Mouse (Mus musculus) spleen, adult 2 months (tissue): Measurements from ENCODE around the gene Sp140.
"Not testable (repeated sequence)": the region's sequence is repeated elsewhere in the genome, so short reads cannot be mapped to it uniquely, and the experiment has no call there.

Source experiments
- CTCF ChIP-seq: fragments of 200-500 bp; IDR thresholded peaks from 2 replicates; pipeline ENCODE4 v1.5.1; 2011; ENCODE audit warnings: mild to moderate bottlenecking, inconsistent platforms; ENCODE audit not compliant: insufficient read depth, insufficient read length, insufficient replicate concordance; ENCODE audit errors: extremely low read depth
- POLR2A ChIP-seq: fragments of 200-500 bp; IDR thresholded peaks from 2 replicates; pipeline ENCODE4 v1.6.1; 2011; ENCODE audit warnings: low read depth, low read length, inconsistent platforms

GRCm38 (mm10) chr1:85600078-85600477 is at the start of gene Sp140:
- not testable (repeated sequence) for TF ChIP-seq CTCF, POLR2A
